In genomic region chr4:80311091-80311490, GRCm38 (mm10) we compare ENCODE assay signal across 16 mouse cellular contexts.
DNase-seq lines count a peak whose midpoint lies in the region; ATAC-seq and TF ChIP-seq lines count a peak whose summit lies in the region.
"Had no signal": no experiment of that assay in that cellular context is flagged by ENCODE, and none has a peak within 500 bp of the region (broad histone marks: within the 10 kb centered on the region; RNA-seq: fewer than 3 reads in every experiment).

No protein-coding gene starts in this region.

- no peak for TF ChIP-seq CTCF in kidney, adult 2 months (conservative IDR thresholded peaks at IDR 0.05; ENCODE audit: insufficient read depth, insufficient read length, low read depth, low read length)

- H3K4me2 ChIP-seq in liver, embryonic 15.5 days = no peak overlapping the region
- no peak overlapping the region for H3K4me2 ChIP-seq in heart, embryonic 12.5 days
- H3K4me2 ChIP-seq: heart, embryonic 11.5 days; neural tube, embryonic 15.5 days had no signal

- no peak overlapping the region; the same call in 1 of the 2 replicates for H3K27ac ChIP-seq in liver, embryonic 15.5 days (replicated peaks)
- H3K27ac ChIP-seq in macrophage = peak overlapping the region; percentile 51
- H3K27ac ChIP-seq in kidney, adult 2 months (ENCODE audit: insufficient read depth, low read depth, low read length) = no peak overlapping the region
- H3K27ac ChIP-seq in heart, embryonic 12.5 days (ENCODE audit: poor library complexity, severe bottlenecking) = no peak overlapping the region
- H3K27ac ChIP-seq: neural tube, embryonic 15.5 days had no signal

- ATAC-seq in common myeloid progenitor, adult 5-6 weeks (replicated peaks; ENCODE audit: low read depth, poor library complexity, severe bottlenecking) = peak; percentile 89
- peak; percentile 85 for ATAC-seq in liver, embryonic 15.5 days (ENCODE audit: insufficient read depth)
- no peak for ATAC-seq in heart, embryonic 12.5 days (ENCODE audit: insufficient number of reproducible peaks, low FRiP score)

- no peak overlapping the region for H3K4me3 ChIP-seq in liver, embryonic 15.5 days (replicated peaks)
- H3K4me3 ChIP-seq in macrophage (ENCODE audit: inconsistent target) = no peak overlapping the region
- no peak overlapping the region for H3K4me3 ChIP-seq in kidney, adult 2 months (ENCODE audit: insufficient read depth, low read depth, low read length)
- no peak overlapping the region for H3K4me3 ChIP-seq in heart, embryonic 12.5 days
- H3K4me3 ChIP-seq: neural tube, embryonic 15.5 days had no signal

- WGBS in liver, embryonic 15.5 days (ENCODE audit: insufficient replicate concordance) = 20% methylated on average over 4 of the region's 4 CpGs
- 15% methylated on average over 4 of the region's 4 CpGs for WGBS in macrophage (ENCODE audit: missing documents)
- 67% methylated on average over 4 of the region's 4 CpGs for WGBS in kidney, adult 2 months
- 59% methylated on average over 4 of the region's 4 CpGs for WGBS in heart, embryonic 12.5 days

- H3K36me3 ChIP-seq in liver, embryonic 15.5 days (replicated peaks) = no peaks in the 10 kb centered on the region
- H3K36me3 ChIP-seq in macrophage (ENCODE audit: inconsistent target) = no peaks in the 10 kb centered on the region
- H3K36me3 ChIP-seq in kidney, adult 2 months (ENCODE audit: control insufficient read depth, insufficient read depth, low read length) = no peaks in the 10 kb centered on the region
- H3K36me3 ChIP-seq in heart, embryonic 12.5 days = no peaks in the 10 kb centered on the region
- H3K36me3 ChIP-seq: G1E; neural tube, embryonic 15.5 days had no signal

- H3K4me1 ChIP-seq in liver, embryonic 15.5 days (replicated peaks) = no peaks in the 10 kb centered on the region
- no peaks in the 10 kb centered on the region for H3K4me1 ChIP-seq in kidney, adult 2 months (ENCODE audit: control insufficient read depth, insufficient read depth, low read length)
- H3K4me1 ChIP-seq in heart, embryonic 12.5 days (replicated peaks) = no peaks in the 10 kb centered on the region
- H3K4me1 ChIP-seq: neural tube, embryonic 15.5 days had no signal

- no peaks in the 10 kb centered on the region for H3K9me3 ChIP-seq in liver, embryonic 15.5 days (replicated peaks)
- H3K9me3 ChIP-seq in heart, embryonic 12.5 days (replicated peaks) = peaks cover 3% of the 10 kb centered on the region; the same call in 1 of the 2 replicates
- H3K9me3 ChIP-seq: neural tube, embryonic 15.5 days had no signal

- DNase-seq in 416B (ENCODE audit: low read depth) = peak; percentile 41
- DNase-seq in kidney, adult 2 months = no peak
- no peak for DNase-seq in cerebellum, adult 18-20 months
- DNase-seq: adrenal gland, postnatal 10 days; cerebellum, postnatal 14 days; gastrocnemius, postnatal 25 days; heart, postnatal 36 days; retina, postnatal 1 day; thymus, postnatal 36 days had no signal

- TF ChIP-seq POLR2A in kidney, adult 2 months (IDR thresholded peaks at IDR 0.05; ENCODE audit: low read depth, low read length) = no peak

- no peaks in the 10 kb centered on the region for H3K27me3 ChIP-seq in liver, embryonic 15.5 days
- H3K27me3 ChIP-seq in kidney, adult 2 months (replicated peaks; ENCODE audit: control insufficient read depth, insufficient read depth, low read length) = no peaks in the 10 kb centered on the region
- H3K27me3 ChIP-seq in heart, embryonic 12.5 days (replicated peaks) = no peaks in the 10 kb centered on the region
- H3K27me3 ChIP-seq: neural tube, embryonic 15.5 days had no signal

- no peak overlapping the region for H3K9ac ChIP-seq in liver, embryonic 15.5 days
- no peak overlapping the region for H3K9ac ChIP-seq in heart, embryonic 12.5 days
- H3K9ac ChIP-seq: neural tube, embryonic 15.5 days had no signal

- no peaks in the 10 kb centered on the region for H3K79me2 ChIP-seq in macrophage (ENCODE audit: inconsistent target)
